Mouse (Mus musculus) C2C12 (cell line): ENCODE measurements around the gene Cxcl9. TPM values are rescaled to one million over a fixed set of nuclear protein-coding genes. Genes with fewer than 3 reads are reported as not detected.

Experiments
- H3K27me3 ChIP-seq: one replicate; pipeline ENCODE4 v1.6.1; 2011; ENCODE audit not compliant: control insufficient read depth, insufficient read depth, insufficient read length
- H3K36me3 ChIP-seq: one replicate; pipeline ENCODE4 v1.6.1; 2011; ENCODE audit not compliant: control insufficient read depth, insufficient read depth
- H3K4me3 ChIP-seq: one replicate; pipeline ENCODE4 v1.5.1; 2011; ENCODE audit warnings: mild to moderate bottlenecking, control low read depth; ENCODE audit not compliant: poor library complexity, insufficient read depth, severe bottlenecking
- H3K79me2 ChIP-seq: one replicate; pipeline ENCODE4 v1.6.1; 2011; ENCODE audit not compliant: control insufficient read depth, insufficient read depth
- H3K79me3 ChIP-seq: one replicate; pipeline ENCODE4 v1.6.1; 2011; ENCODE audit warnings: low read depth, control low read depth
- H3ac ChIP-seq: one replicate; pipeline ENCODE3; 2011; ENCODE audit warnings: low read depth; ENCODE audit not compliant: control insufficient read depth, insufficient read length
- CEBPB ChIP-seq: IDR thresholded peaks from one replicate; pipeline ENCODE4 v1.6.1; 2011; ENCODE audit warnings: low read depth, mild to moderate bottlenecking, control low read depth, moderate library complexity
- CTCF ChIP-seq: IDR thresholded peaks from one replicate; pipeline ENCODE4 v1.5.1; 2011; ENCODE audit not compliant: control insufficient read depth, insufficient read depth, insufficient read length
- FOSL1 ChIP-seq: IDR thresholded peaks from one replicate; pipeline ENCODE4 v1.8.0; 2011; ENCODE audit warnings: mild to moderate bottlenecking, low read length; ENCODE audit not compliant: poor library complexity, insufficient read depth, severe bottlenecking
- MAX ChIP-seq: IDR thresholded peaks from one replicate; pipeline ENCODE4 v1.6.1; 2011; ENCODE audit warnings: mild to moderate bottlenecking, control low read depth
- MYOD1 ChIP-seq: IDR thresholded peaks from one replicate; pipeline ENCODE4 v1.6.1; 2011; ENCODE audit warnings: low read depth; ENCODE audit not compliant: control insufficient read depth, insufficient read length
- MYOG ChIP-seq: IDR thresholded peaks from one replicate; pipeline ENCODE4 v1.6.1; 2011; ENCODE audit not compliant: control insufficient read depth, insufficient read length; ENCODE audit errors: extremely low read depth
- USF1 ChIP-seq: IDR thresholded peaks from one replicate; pipeline ENCODE4 v1.6.1; 2011; ENCODE audit warnings: low read depth, mild to moderate bottlenecking, control low read depth, moderate library complexity
- polyA plus RNA-seq: library from polyadenylated mRNA; unstranded; fragments of >200 nt; fragmentation: generic; extraction: Trizol; gene quantifications from one replicate; pipeline ENCODE4 v1.2.1, GENCODE M21; 2012; ENCODE audit warnings: missing spikeins

The Cxcl9 gene
- polyA plus RNA-seq, 1 experiment, result not detected

DNA sequence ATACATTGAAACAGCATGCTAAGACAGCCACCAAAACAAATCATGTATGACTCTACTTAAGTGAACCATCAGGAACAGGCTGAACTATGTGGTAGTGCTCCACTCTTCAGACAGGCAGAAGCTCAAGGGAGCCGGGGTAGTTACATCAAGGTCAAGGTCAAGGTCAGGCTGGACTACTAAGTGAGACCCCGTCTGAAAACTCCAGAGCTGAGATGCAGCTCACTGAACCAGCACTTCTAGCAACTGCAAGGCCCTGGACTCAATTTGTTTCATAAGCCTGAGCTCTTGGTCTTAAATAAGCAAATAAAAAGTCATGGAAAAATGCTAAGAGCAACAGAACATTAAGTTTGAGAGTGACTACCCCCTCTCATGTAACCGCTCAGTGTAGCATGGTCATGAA is 23.6 kb downstream of the Cxcl9 start:
- TF ChIP-seq CEBPB (no peak), MYOG (no peak), MAX (no peak), CTCF (no peak), FOSL1 (no peak), USF1 (no peak), MYOD1 (no peak)
- Histone ChIP-seq H3K79me2 (peaks cover 40% of the 10 kb centered on the region), H3ac (no peak overlapping the region), H3K27me3 (no peaks in the 10 kb centered on the region), H3K79me3 (peaks cover 30% of the 10 kb centered on the region), H3K4me3 (no peak overlapping the region), H3K36me3 (peaks cover 65% of the 10 kb centered on the region)

DNA sequence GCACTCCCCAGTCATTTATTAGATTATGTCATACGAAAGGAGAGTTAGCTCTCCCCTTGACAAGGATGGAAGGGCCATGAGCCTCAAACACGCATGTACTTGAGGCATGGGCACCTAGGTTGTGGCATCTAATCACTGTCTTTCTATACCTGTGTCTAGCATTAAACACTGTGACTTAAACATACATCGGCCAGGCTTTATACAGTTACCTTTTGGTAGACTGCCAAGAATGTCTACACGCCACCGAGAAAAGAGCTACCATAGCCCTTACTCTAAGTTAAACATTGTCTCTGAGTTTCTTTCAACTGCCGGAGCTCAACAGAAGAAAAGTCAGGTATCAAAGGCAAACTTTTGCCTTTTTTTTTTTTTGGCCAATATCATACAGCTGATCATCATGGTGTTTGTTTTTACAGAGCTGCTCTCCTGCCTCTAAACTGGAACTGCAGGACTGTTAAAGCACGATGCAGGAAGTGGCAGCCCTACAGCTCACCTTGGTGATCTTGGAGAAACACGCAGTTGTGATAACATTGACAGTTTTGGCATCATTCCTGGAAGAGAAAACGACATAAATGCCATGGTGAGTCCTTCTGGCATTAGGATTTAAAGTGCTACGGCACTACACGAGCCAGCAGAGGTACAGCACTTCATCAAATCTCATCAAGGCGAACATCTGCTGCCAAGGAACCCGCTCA is 25.6 kb downstream of the Cxcl9 start:
- peaks cover 65% of the 10 kb centered on the region for H3K36me3 ChIP-seq

DNA sequence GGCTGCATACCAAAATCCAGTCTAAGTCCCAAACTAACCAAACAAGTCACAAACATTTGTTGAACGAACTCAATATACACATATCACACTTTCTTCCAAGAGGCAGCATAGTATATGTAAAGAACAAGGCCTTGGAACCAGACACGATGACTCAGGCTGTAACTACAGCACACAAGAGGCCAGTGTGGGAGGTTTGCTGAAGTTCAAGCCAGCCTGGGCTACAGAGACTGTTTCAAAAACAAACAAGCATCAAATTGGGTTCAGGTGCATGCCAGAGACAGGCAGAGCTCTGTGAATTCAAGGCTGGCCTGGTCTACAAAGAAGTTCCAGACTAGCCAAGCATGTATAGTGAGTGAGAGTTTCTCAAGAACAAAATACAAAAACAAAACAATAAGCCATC is 33.4 kb downstream of the Cxcl9 start:
- H3K36me3 ChIP-seq, result peaks cover 79% of the 10 kb centered on the region
- TF ChIP-seq CEBPB (no peak), FOSL1 (no peak), MYOD1 (no peak), MYOG (no peak), MAX (no peak), CTCF (no peak), USF1 (no peak)
- no peaks in the 10 kb centered on the region for H3K79me3 ChIP-seq
- no peaks in the 10 kb centered on the region for H3K27me3 ChIP-seq
- H3K4me3 ChIP-seq, result no peak overlapping the region
- H3ac ChIP-seq, result no peak overlapping the region
- H3K79me2 ChIP-seq, result no peaks in the 10 kb centered on the region

More for the DNA sequence above, 25.6 kb downstream of the Cxcl9 start:
- no peak overlapping the region for H3K4me3 ChIP-seq
- H3K27me3 ChIP-seq, result no peaks in the 10 kb centered on the region
- H3ac ChIP-seq, result no peak overlapping the region
- H3K79me2 ChIP-seq, result peaks cover 20% of the 10 kb centered on the region
- TF ChIP-seq MYOD1 (no peak), MYOG (no peak), FOSL1 (no peak), CTCF (no peak), CEBPB (no peak), MAX (no peak), USF1 (no peak)
- peaks cover 11% of the 10 kb centered on the region for H3K79me3 ChIP-seq

GRCm38 (mm10) chr5:92291652-92292414 is 36.0 kb downstream of the Cxcl9 start:
- no peak overlapping the region for H3K4me3 ChIP-seq
- H3K79me3 ChIP-seq, result no peaks in the 10 kb centered on the region
- no peaks in the 10 kb centered on the region for H3K27me3 ChIP-seq
- peaks cover 85% of the 10 kb centered on the region for H3K36me3 ChIP-seq
- no peak overlapping the region for H3ac ChIP-seq
- no peaks in the 10 kb centered on the region for H3K79me2 ChIP-seq
- TF ChIP-seq MYOG (no peak), MYOD1 (no peak), USF1 (no peak), MAX (no peak), CTCF (no peak), CEBPB (no peak), FOSL1 (no peak)

DNA sequence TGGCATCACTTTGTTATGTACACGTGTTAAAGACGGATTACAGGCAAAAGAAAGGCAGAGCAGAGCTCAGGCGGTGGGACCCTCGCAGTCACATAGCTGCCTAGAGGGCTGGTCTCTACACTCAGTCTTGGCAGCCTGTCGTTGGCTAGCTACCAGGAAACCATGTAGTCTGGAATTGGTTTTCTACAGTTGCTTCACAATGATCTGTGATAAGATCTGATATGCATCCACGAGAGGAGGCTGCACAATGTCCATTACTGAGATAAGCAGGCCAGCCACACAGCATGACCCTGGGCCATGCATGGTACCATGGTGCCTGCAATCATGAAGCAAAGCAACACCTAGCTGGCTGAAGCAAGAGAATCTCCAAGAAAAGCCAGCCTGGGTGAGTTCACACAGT is 40.0 kb downstream of the Cxcl9 start:
- Histone ChIP-seq H3K79me3 (no peaks in the 10 kb centered on the region), H3K27me3 (no peaks in the 10 kb centered on the region), H3K4me3 (no peak overlapping the region), H3ac (no peak overlapping the region), H3K79me2 (no peaks in the 10 kb centered on the region), H3K36me3 (peaks cover 72% of the 10 kb centered on the region)
- TF ChIP-seq MYOD1 (no peak), FOSL1 (no peak), MAX (no peak), USF1 (no peak), MYOG (no peak), CEBPB (no peak), CTCF (no peak)
